Mouse (Mus musculus): Measurements from ENCODE around the gene Smarca2.

Smarca2 gene

GRCm38 (mm10) chr19:26604755-26605300 is at the start of gene Smarca2:
TSS of gene Smarca2 (plus strand) at chr19:26605050.
- peak; percentile 91 for DNase-seq (ENCODE audit: low spot score)

GRCm38 (mm10) chr19:26564850-26565249 is 40.0 kb upstream of the Smarca2 start:
- DNase-seq (ENCODE audit: low spot score) = peak; percentile 26

- DNase-seq (ENCODE audit: low spot score) = peak; percentile 32
Measured at GRCm38 (mm10) chr19:26566109-26566508, 38.7 kb upstream of the Smarca2 start.

GRCm38 (mm10) chr19:26568236-26568635 is 36.6 kb upstream of the Smarca2 start:
- DNase-seq (ENCODE audit: low spot score) = no peak

- DNase-seq (ENCODE audit: low spot score) = no peak
Measured at GRCm38 (mm10) chr19:26568941-26569340, 35.9 kb upstream of the Smarca2 start.

GRCm38 (mm10) chr19:26569461-26569860 is 35.4 kb upstream of the Smarca2 start:
- no peak for DNase-seq (ENCODE audit: low spot score)

- DNase-seq (ENCODE audit: low spot score) = no peak
Measured at GRCm38 (mm10) chr19:26579645-26580044, 25.2 kb upstream of the Smarca2 start.

- no peak for DNase-seq (ENCODE audit: low spot score)
Measured at GRCm38 (mm10) chr19:26580061-26580460, 24.8 kb upstream of the Smarca2 start.

GRCm38 (mm10) chr19:26594661-26595060 is 10.2 kb upstream of the Smarca2 start:
- DNase-seq (ENCODE audit: low spot score) = no peak

- no peak for DNase-seq (ENCODE audit: low spot score)
Measured at GRCm38 (mm10) chr19:26601459-26601858, 3.4 kb upstream of the Smarca2 start.

- no peak for DNase-seq (ENCODE audit: low spot score)
Measured at GRCm38 (mm10) chr19:26603296-26603860, 1.5 kb upstream of the Smarca2 start.

- peak; percentile 20 for DNase-seq (ENCODE audit: low spot score)
Measured at GRCm38 (mm10) chr19:26603906-26604754, 720 bp upstream of the Smarca2 start.

GRCm38 (mm10) chr19:26605438-26606320 is 829 bp downstream of the Smarca2 start:
- peak; percentile 50 for DNase-seq (ENCODE audit: low spot score)

GRCm38 (mm10) chr19:26606321-26607155 is 1.7 kb downstream of the Smarca2 start:
- DNase-seq (ENCODE audit: low spot score) = peak; percentile 57

- peak; percentile 54 for DNase-seq (ENCODE audit: low spot score)
Measured at GRCm38 (mm10) chr19:26607156-26607536, 2.3 kb downstream of the Smarca2 start.

GRCm38 (mm10) chr19:26607551-26608433 is 2.9 kb downstream of the Smarca2 start:
- peak; percentile 48 for DNase-seq (ENCODE audit: low spot score)

- DNase-seq (ENCODE audit: low spot score) = peak; percentile 35
Measured at GRCm38 (mm10) chr19:26608434-26608812, 3.6 kb downstream of the Smarca2 start.

GRCm38 (mm10) chr19:26609637-26610036 is 4.8 kb downstream of the Smarca2 start:
- DNase-seq (ENCODE audit: low spot score) = no peak

GRCm38 (mm10) chr19:26612995-26613394 is 8.1 kb downstream of the Smarca2 start:
- no peak for DNase-seq (ENCODE audit: low spot score)

GRCm38 (mm10) chr19:26613665-26614064 is 8.8 kb downstream of the Smarca2 start:
- no peak for DNase-seq (ENCODE audit: low spot score)

Measured in embryo, embryonic 10 days (tissue).